Mouse (Mus musculus) adipocyte (in vitro differentiated cells): ENCODE measurements at regions not wholly inside any gene's neighbourhood (a gene's known extent, or its start where the extent isn't known, plus 50 kb on each side); places are given as distances from the start of the nearest gene placed in this dataset.

Experiments used
- DNase-seq: peaks from one replicate; pipeline ENCODE4 v3.0.0-alpha.2; 2016; ENCODE audit warnings: low spot score

DNA sequence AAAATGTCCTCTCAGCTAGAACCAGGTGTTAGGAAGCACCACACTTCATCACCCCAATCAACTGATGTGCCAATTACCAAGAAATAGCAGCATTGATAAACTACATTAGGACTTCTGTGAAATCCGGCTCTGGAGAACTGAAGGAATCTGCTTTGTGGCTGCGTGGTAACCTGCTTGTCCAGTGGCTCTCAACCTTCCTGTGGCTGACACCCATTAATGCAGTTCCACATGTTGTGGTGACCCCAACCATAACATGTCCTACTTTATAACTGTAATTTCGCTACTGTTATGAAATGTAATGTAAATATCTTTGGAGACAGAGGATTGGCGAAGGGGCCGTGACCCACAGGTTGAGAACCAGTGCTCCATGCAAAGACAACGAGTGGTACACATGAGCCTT, 136.7 kb downstream of the Gm11011 start:
- no peak for DNase-seq

DNA sequence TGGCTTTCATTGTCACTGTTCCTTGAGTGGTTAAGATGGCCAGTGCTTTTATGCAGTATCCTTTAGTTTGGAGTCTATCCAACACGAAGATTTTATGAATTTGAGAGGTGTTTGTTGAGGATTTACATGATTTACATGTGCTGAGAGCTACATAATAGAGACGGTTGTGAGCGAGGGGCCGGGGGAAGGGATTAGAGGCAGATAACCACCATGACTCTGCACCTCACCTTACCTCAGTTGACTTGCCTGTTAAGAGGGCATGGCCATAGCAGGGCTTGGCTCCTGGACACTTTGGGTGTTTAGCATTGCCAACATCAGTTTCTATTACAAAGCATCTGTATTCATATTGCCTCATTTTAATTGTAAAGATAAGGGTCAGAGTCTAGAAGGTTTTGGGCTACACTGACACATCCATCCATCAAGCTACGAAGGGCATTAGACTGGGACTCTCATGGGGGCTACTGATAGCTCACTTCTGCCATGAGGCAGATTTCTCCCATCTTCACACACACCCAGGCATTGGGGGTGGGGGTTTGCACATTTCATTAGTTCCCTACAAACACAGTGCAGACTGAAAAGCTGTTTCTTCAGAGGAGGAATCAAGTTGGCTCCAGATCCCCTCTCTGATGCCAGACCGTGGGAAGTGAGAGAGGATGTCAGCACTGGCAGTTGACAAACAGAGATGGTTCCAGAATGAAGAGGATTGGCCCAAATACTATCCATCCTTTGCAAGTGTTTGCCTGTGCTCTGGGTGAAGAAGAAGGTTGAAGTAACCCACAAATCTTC, 139.9 kb downstream of the Gm11011 start:
- no peak for DNase-seq

DNA sequence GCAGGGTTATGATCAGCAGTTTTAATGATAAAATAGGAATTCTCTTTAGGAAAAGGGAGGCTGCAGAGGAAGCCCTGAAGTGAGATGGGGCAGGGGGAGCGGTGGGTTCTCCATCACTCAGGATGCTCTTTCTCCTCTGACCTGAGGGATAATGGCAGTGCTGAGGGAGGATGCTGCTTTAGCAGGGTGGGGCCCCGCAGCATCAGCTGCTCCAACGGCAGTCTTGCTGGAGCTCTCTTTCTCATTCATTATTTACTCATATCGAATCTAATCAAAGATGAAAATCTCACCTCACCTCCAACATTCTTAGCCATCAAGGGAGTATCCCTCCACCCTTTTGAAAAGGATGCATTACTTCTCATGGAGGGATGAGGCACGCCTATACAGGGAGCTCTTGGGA, 141.7 kb downstream of the Gm11011 start:
- DNase-seq, result no peak

DNA sequence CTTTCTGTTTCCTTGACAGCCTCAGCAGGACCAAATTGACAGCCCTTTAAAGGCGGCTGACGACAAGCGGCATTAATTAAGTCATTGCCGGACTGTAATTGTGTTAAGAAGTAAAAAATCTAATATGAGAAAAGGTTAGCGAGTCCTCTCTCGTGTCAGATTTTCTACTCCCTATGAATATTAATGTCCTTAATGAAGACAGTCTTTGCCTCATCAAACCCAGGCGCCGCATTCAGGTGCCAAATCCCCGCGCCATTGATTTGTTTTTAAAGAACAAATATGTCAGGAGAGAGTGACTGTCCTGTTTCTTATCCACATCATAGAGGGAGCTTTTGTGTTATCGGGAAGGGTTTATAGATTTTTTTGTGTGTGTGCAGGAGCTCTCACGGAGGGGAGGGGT, 142.2 kb downstream of the Gm11011 start:
- DNase-seq, result no peak

DNA sequence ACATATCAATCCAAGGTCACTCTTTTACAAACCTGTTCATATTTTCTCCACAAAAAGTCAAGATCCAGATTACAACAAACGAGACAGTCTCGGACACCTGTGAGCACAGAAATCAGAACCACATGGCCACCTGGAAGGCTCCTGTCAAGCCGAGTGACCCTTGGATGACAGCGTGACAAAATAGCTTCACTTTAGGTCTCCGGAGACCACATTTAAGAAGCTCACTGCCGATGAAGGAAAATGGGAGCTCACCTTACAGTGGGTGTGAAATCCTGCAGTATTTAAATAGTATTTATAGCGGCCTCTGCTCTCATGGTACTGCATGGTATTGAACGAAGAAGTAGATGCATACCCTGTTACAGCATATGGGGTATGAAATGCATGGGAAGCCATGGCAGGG, 144.3 kb downstream of the Gm11011 start:
- DNase-seq, result no peak

DNA sequence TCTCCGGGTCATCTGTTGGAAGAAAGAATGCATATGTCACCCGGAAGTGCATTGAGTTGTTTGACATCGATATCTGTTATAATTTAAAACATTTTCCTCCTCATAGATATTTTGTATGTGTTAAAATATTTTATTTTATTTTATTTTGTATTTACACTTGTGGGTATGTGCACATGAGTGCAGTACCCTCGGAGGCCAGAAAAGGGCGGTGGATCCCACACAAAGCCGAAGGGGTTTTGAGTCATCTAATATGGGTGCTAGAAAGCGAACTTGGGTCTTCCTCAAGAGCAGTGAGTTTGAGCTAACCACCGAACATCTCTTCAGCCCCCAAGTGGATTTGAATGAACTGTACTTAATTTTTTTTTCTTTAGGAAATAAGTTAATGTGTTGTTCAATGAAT, 156.0 kb downstream of the Gm11011 start:
- no peak for DNase-seq

DNA sequence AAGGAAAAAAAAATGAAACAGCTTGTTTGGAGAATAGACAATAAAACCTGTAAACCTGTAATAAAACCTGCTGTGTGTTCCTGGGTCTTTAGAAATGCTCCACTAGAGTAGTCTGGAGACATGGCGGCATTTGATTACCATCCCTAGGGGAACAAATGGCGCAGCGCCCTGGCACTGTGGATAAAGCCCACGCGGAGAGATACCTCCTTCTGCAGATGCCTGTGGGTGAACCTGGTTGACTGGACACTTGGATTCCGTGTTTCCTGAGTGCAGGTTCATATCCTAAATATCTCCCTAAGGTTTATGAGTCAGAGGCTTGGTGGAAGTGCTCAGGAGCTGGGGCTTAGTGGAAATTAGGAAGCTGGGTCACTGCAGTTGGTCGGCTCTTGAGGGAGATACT, 158.1 kb downstream of the Gm11011 start:
- no peak for DNase-seq

- no peak for DNase-seq
These were observed 163.2 kb downstream of the Gm11011 start for GRCm38 (mm10) chr2:169424166-169424920.

- no peak for DNase-seq
These were observed 175.2 kb downstream of the Gm11011 start for GRCm38 (mm10) chr2:169412361-169412760.

DNA sequence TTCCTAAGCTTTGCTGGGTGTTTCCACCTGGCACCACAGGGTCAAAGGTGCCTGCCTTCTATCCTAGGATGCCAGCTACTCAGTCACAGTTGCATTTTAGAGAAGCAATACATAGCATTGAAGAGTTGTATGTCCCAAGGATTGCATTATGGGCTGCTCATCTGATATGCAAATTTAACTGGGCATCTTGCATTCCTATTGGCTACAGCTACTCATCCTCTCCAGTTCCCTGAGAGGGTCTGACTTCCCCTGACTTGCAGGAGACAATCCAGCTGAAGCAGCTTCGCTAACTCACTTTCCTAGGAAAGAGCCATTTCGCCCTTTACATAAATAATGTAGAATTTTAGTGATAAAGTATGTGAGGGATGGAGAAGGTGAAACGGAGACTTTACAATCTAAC, 177.5 kb downstream of the Gm11011 start:
- DNase-seq, result no peak

- DNase-seq, result no peak
These were observed 182.4 kb downstream of the Gm11011 start for GRCm38 (mm10) chr2:169404908-169405690.

GRCm38 (mm10) chr2:169397758-169398157, 189.8 kb downstream of the Gm11011 start:
- DNase-seq, result no peak

DNA sequence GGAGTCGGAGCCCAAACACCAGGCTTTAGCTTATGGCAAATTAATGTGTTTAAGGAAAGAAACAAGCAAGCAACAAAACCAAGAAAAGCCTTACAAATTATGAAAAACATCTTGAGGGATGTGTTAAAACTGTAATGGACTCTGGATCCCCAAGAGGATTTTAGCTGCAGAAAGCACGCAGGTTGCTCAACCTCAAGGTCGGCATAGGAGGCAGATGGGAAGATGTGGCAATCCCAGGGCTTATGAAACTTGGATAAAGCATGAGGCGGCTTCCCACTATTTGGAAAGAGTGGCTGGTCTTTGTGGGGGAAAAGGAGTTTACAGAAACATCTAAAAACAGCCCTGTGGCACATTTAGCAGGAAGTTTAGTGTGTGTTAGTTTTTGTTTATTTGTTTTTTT, 190.5 kb downstream of the Gm11011 start:
- no peak for DNase-seq

- DNase-seq, result no peak
These were observed 191.3 kb downstream of the Gm11011 start for GRCm38 (mm10) chr2:169396294-169396693.

- no peak for DNase-seq
These were observed 197.9 kb downstream of the Gm11011 start for GRCm38 (mm10) chr2:169389611-169390010.

GRCm38 (mm10) chr2:169388569-169388968, 199.0 kb downstream of the Gm11011 start:
- no peak for DNase-seq

DNA sequence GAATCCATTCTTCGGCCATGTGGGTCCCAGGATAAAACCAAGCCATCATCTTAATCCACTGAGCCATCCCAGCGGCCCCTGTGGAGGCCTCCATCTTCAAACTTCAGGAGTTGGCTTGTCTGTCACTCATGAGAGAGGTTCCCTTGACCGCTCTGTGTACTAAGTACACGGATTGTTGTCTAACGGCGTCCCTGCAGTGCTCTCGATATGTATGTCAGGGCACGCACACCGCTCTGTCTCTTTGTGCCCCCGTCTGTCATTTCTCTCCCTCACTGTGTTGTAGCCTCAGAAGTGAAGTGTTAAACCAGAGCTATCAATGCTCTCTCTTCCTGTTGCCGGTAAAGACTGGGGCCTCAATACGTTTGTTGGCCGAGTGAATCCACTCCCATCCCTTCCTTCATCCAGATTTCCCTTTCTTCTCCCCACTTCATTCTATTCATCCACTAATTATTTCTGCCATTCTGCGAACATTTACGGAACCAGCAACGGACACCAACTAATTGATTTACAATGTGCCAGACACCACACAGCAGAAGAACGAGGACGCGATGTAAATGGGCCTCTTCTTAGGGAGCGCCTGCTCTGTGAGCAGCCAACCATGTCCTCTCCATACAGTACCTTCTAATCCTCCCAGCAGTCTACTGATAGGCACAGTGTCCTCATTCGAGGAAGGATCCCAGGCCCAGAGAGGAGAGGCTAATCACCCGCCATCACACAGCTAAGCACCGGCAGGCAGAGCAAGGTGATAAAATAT, 199.6 kb downstream of the Gm11011 start:
- no peak for DNase-seq

- no peak for DNase-seq
These were observed 203.8 kb downstream of the Gm11011 start for GRCm38 (mm10) chr2:169383701-169384100.

DNA sequence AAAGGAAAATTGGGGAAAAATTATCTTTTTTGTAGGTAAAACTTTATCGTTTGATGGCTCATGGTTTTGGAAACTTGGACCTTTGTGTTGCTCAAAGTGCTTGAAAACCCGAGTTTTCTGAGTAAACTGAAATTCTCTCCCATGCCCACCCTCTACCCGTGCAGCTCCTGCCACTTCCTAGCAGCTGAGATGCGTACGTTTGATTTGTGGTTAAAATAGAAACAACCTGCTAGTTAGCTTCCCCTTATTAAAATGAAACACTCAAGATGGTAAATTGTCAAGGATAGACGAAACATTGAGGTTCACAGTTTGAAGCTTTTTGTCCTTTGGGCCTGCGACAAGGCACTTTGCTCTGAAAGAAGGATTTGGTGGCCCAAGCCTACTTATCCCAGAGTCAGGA, 214.5 kb downstream of the Gm11011 start:
- no peak for DNase-seq

GRCm38 (mm10) chr2:169365046-169365445, 222.5 kb downstream of the Gm11011 start:
- no peak for DNase-seq

- no peak for DNase-seq
These were observed 227.3 kb downstream of the Gm11011 start for GRCm38 (mm10) chr2:169360272-169360671.

- DNase-seq, result no peak
These were observed 230.1 kb downstream of the Gm11011 start for GRCm38 (mm10) chr2:169357400-169357799.
